Mouse (Mus musculus): ENCODE results near the gene Bcl9l.

The Bcl9l gene

DNA sequence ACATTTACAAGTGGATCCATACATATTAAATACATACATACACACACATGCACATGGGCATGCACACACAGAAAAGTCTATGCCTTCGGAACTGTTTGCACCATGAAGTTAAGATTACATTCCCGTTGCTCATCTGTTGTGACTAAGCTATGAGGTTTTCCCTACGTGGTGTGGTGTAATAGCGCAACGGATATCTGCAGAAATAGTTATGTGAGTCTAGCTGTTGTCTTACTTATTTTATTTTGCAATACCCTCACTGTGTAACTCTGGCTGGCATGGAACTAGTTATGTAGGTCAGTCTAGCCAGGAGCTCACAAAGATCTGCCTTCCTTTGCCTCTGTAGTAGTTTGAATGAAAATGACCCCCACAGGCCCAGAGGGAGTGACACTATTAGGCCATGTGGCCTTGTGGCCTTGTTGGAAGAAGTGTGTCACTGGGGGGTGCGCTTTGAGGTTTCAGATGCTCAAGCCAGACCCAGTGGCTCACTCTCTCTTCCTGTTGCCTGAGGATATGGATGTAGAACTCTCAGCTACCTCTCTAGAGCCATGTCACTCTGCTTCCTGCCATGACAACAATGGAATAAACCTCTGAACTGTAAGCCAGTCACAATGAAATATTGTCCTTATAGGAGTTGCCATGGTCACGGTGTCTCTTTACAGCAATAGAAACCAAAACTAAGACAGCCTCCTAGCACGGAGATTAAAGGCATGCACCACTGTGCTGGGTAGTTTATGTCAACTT lies 66.0 kb downstream of the Bcl9l start:
- no peak for DNase-seq (ENCODE audit: low spot score)

DNA sequence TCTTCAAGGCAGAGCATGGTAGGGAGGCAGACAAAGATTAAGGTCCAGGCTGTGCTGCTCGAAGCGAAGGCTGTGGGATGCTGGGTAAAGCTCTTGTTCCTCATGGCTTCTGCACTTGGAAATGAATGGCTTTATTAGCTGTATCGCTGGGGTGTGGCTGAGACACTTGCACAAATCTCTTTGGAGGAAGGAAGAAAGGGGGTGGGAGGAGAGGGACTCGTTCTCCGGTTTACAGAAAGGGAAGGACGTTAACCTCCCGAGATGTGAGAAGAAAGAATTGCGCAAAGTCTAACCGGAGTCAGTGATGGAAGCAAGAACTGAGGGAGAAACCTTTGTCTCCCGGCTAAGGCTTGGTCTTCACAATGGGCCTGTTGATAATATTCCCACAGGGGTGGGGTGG lies 68.5 kb downstream of the Bcl9l start:
- no peak for DNase-seq (ENCODE audit: low spot score)

GRCm38 (mm10) chr9:44552161-44552560 lies 69.5 kb downstream of the Bcl9l start:
- no peak for DNase-seq (ENCODE audit: low spot score)
